ENCODE assay signal across 25 mouse cellular contexts in the genomic region with DNA sequence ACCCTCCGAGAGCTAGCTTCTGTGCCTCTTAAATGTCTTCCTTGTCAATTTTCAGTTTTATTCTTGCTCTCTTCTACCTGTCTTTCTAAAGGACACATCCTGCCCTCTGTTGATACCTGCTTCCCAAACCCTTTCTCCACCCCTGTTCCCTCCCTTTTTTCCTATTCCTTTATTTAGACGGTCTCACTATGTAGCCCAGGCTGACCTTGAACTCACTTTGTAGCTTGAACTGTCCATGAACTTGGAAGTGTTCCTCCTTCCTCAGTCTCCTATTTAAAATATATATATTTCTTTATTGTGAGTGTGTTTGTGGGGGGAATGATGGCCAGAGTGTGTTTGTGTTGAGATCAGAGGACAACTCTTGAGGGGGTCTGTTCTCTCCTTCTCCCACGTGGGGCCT. TPM values are rescaled to one million over a fixed set of nuclear protein-coding genes. Genes with fewer than 3 reads are reported as not detected.
DNase-seq lines count a peak whose midpoint lies in the region; TF ChIP-seq lines count a peak whose summit lies in the region.
"Had no signal": no experiment of that assay in that cellular context is flagged by ENCODE, and none has a peak within 500 bp of the region (broad histone marks: within the 10 kb centered on the region; RNA-seq: fewer than 3 reads in every experiment).

No protein-coding gene starts in this region.

- H3K36me3 ChIP-seq in ES-Bruce4 (ENCODE audit: control insufficient read depth, insufficient read depth, low read length, poor library complexity, severe bottlenecking) = peaks cover 11% of the 10 kb centered on the region
- H3K36me3 ChIP-seq in ES-E14 (ENCODE audit: control insufficient read depth, insufficient read depth, low read length, poor library complexity, severe bottlenecking) = peaks cover 8% of the 10 kb centered on the region
- no peaks in the 10 kb centered on the region for H3K36me3 ChIP-seq in heart, embryonic 10.5 days
- H3K36me3 ChIP-seq: embryonic facial prominence, embryonic 10.5 days; embryonic facial prominence, embryonic 12.5 days; forebrain, embryonic 15.5 days had no signal

- H3K4me3 ChIP-seq in ES-Bruce4 (ENCODE audit: low read depth, low read length) = 0 out of 2 replicates have a peak overlapping the region, but pooled peaks have one; percentile 6
- no peak overlapping the region for H3K4me3 ChIP-seq in ES-E14 (ENCODE audit: insufficient read depth in 1 of 2, low read depth in 1 of 2, low read length in 2 of 2, poor library complexity in 1 of 2, severe bottlenecking in 1 of 2)
- H3K4me3 ChIP-seq in heart, embryonic 10.5 days = no peak overlapping the region
- H3K4me3 ChIP-seq: embryonic facial prominence, embryonic 10.5 days; embryonic facial prominence, embryonic 12.5 days; forebrain, embryonic 13.5 days; forebrain, embryonic 15.5 days had no signal

- H3K9ac ChIP-seq in ES-Bruce4 (ENCODE audit: low read depth, poor library complexity, severe bottlenecking) = peak overlapping the region; percentile 54; the same call in 1 of the 2 replicates
- H3K9ac ChIP-seq in ES-E14 (ENCODE audit: insufficient read depth, low read depth, low read length, poor library complexity, severe bottlenecking) = no peak overlapping the region; the same call in 1 of the 2 replicates
- H3K9ac ChIP-seq: embryonic facial prominence, embryonic 12.5 days; forebrain, embryonic 13.5 days; forebrain, embryonic 15.5 days; forebrain, postnatal 0 days had no signal

- H3K27me3 ChIP-seq in ES-Bruce4 (ENCODE audit: control insufficient read depth, insufficient read depth, low read length, poor library complexity, severe bottlenecking) = no peaks in the 10 kb centered on the region
- no peaks in the 10 kb centered on the region for H3K27me3 ChIP-seq in heart, embryonic 10.5 days (ENCODE audit: insufficient read depth, poor library complexity, severe bottlenecking)
- H3K27me3 ChIP-seq: embryonic facial prominence, embryonic 12.5 days; forebrain, embryonic 13.5 days; forebrain, embryonic 15.5 days had no signal

- H3K9me3 ChIP-seq in ES-Bruce4 (replicated peaks; ENCODE audit: control insufficient read depth, insufficient read depth, low read length, poor library complexity, severe bottlenecking) (no peaks in the 10 kb centered on the region), ES-E14 (ENCODE audit: control insufficient read depth, insufficient read depth, low read depth, low read length) (no peaks in the 10 kb centered on the region)
- H3K9me3 ChIP-seq in heart, embryonic 10.5 days = no peaks in the 10 kb centered on the region
- H3K9me3 ChIP-seq: embryonic facial prominence, embryonic 10.5 days; embryonic facial prominence, embryonic 12.5 days; forebrain, embryonic 13.5 days; forebrain, embryonic 15.5 days had no signal

- TF ChIP-seq CTCF in ES-Bruce4 (IDR thresholded peaks at IDR 0.05; ENCODE audit: low read depth, low read length) = no peak

- DNase-seq in ES-E14 (ENCODE audit: low read depth, low spot score) (no peak), ZHBTc4 (ENCODE audit: low read depth, low spot score) (peak; percentile 48)
- DNase-seq in heart, embryonic 10.5 days (ENCODE audit: low spot score) = no peak
- no peak for DNase-seq in layer of hippocampus, postnatal 10 days (ENCODE audit: low spot score in 2 of 2)
- no peak for DNase-seq in cerebellum, postnatal 10 days
- no peak for DNase-seq in T-cell, adult 2 months (ENCODE audit: low spot score)
- DNase-seq: adrenal gland, adult 8-10 months; adrenal gland, postnatal 14 days; adrenal gland, postnatal 36 days; cerebellum, adult 11-12 months; cerebellum, adult 2 months; cerebellum, adult 9-10 months; cerebellum, postnatal 14 days; cerebellum, postnatal 36 days; forebrain, postnatal 0 days had no signal

- no peak for TF ChIP-seq EP300 in ES-Bruce4 (IDR thresholded peaks at IDR 0.05; ENCODE audit: insufficient read depth, low read depth, low read length)

- in situ Hi-C loops in ES-E14 (cut with MboI; ENCODE audit: low sequenced_read_pairs in 2 of 2, unreplicated experiment in 2 of 2) = no loop called here

- H3K27ac ChIP-seq in ES-Bruce4 (ENCODE audit: insufficient read depth, low read length) (peak overlapping the region; percentile 85), ES-E14 (ENCODE audit: insufficient read depth, low read depth, low read length, poor library complexity, severe bottlenecking) (peak overlapping the region; percentile 53; the same call in 1 of the 2 replicates)
- H3K27ac ChIP-seq in heart, embryonic 10.5 days = no peak overlapping the region
- H3K27ac ChIP-seq: embryonic facial prominence, embryonic 10.5 days; embryonic facial prominence, embryonic 12.5 days; forebrain, embryonic 13.5 days; forebrain, embryonic 15.5 days had no signal

- 82% methylated on average over 3 of the region's 3 CpGs for WGBS in heart, embryonic 10.5 days

- no peak for TF ChIP-seq POLR2A in ES-Bruce4 (IDR thresholded peaks at IDR 0.05; ENCODE audit: insufficient read depth, low read length)

- peaks cover 6% of the 10 kb centered on the region for H3K4me1 ChIP-seq in ES-Bruce4 (ENCODE audit: control insufficient read depth, insufficient read depth, low read length)
- peaks cover 13 to 16% of the 10 kb centered on the region in 2 experiments for H3K4me1 ChIP-seq in ES-E14 (ENCODE audit: control insufficient read depth in 2 of 2, insufficient read depth in 2 of 2, low read length in 2 of 2, poor library complexity in 1 of 2)
- no peaks in the 10 kb centered on the region for H3K4me1 ChIP-seq in heart, embryonic 10.5 days

TF ChIP-seq in ES-E14, 5 proteins besides CTCF, POLR2A, EP300 and RAD21:
- TF ChIP-seq CHD2 (IDR thresholded peaks at IDR 0.05; ENCODE audit: low read depth, low read length) = no peak
- no peak for TF ChIP-seq ZC3H11A (IDR thresholded peaks at IDR 0.05; ENCODE audit: borderline replicate concordance, low read depth, low read length)
- no peak for TF ChIP-seq MAFK (IDR thresholded peaks at IDR 0.05; ENCODE audit: insufficient read depth, low read depth, low read length)
- no peak for TF ChIP-seq HCFC1 (IDR thresholded peaks at IDR 0.05; ENCODE audit: borderline replicate concordance, insufficient read depth, low read length)
- no peak for TF ChIP-seq ZNF384 (IDR thresholded peaks at IDR 0.05; ENCODE audit: low read depth, low read length)
TF ChIP-seq in ES-E14: peak in this region for 0.

RNA-seq across cellular contexts. Expression of gene Slc35f2, which starts 25.0 kb away (rescaled TPM):
- polyA plus RNA-seq in ES-Bruce4 (2011; ENCODE audit: insufficient read depth, insufficient read length, low read depth, missing spikeins) = 52.8 and 53.7 TPM in 2 replicates
- total RNA-seq in ES-E14 (2012; rRNA removed) = 61.1 and 76.7 TPM in 2 replicates
- 0.89 and 2.9 TPM in 2 replicates for polyA plus RNA-seq in heart, embryonic 10.5 days (2016; fragmentation: Nextera tagmentation; extraction: Ambion mirVana)
- 1 to 10 TPM; 9.4 to 9.8 TPM for total RNA-seq in layer of hippocampus, postnatal 10 days (2021)
- total RNA-seq: MEL had no signal

RNA-seq across cellular contexts. Expression of gene Sln, which starts 53.6 kb away (rescaled TPM):
- polyA plus RNA-seq in ES-Bruce4 (2011; ENCODE audit: insufficient read depth, insufficient read length, low read depth, missing spikeins) = not detected in 2 replicates
- total RNA-seq in ES-E14 (2012; rRNA removed) = not detected in 2 replicates
- 1.5 and 1.7 TPM in 2 replicates for polyA plus RNA-seq in heart, embryonic 10.5 days (2016; fragmentation: Nextera tagmentation; extraction: Ambion mirVana)
- total RNA-seq in layer of hippocampus, postnatal 10 days (2021) = under 1 TPM in 1 of 2 experiments, not detected in 1; 0.33 TPM
- total RNA-seq: adrenal gland, adult 8-10 months; adrenal gland, postnatal 14 days; adrenal gland, postnatal 36 days; common myeloid progenitor, adult 5-6 weeks; forebrain, postnatal 0 days; MEL had no signal
- polyA plus RNA-seq: activated CD4-positive, CD25-positive, alpha-beta regulatory T cell, adult 4 months; C2C12; forebrain, embryonic 11.5 days had no signal
